Mouse (Mus musculus) frontal cortex, postnatal 14 days (tissue): ENCODE measurements around the gene 1110051M20Rik.

Source experiments
- DNase-seq, 2 experiments: peaks; one replicate each; pipeline ENCODE4 v3.0.0; 2022; ENCODE audit warnings: low spot score in 2 of 2

1110051M20Rik gene

GRCm38 (mm10) chr2:91421641-91422040, 22.9 kb downstream of the 1110051M20Rik start:
- no peak for DNase-seq

- no peak for DNase-seq
Observed at GRCm38 (mm10) chr2:91413811-91414210, 30.7 kb downstream of the 1110051M20Rik start.

- DNase-seq = no peak
Observed at GRCm38 (mm10) chr2:91412361-91412760, 32.1 kb downstream of the 1110051M20Rik start.

GRCm38 (mm10) chr2:91411473-91411872, 33.0 kb downstream of the 1110051M20Rik start:
- no peak for DNase-seq

GRCm38 (mm10) chr2:91408031-91408430, 36.5 kb downstream of the 1110051M20Rik start:
- no peak for DNase-seq

GRCm38 (mm10) chr2:91405071-91405470, 39.4 kb downstream of the 1110051M20Rik start:
- no peak for DNase-seq

- no peak for DNase-seq
Observed at GRCm38 (mm10) chr2:91399727-91400126, 44.8 kb downstream of the 1110051M20Rik start.

- DNase-seq = no peak
Observed at GRCm38 (mm10) chr2:91399168-91399567, 45.3 kb downstream of the 1110051M20Rik start.

GRCm38 (mm10) chr2:91394078-91394477, 50.4 kb downstream of the 1110051M20Rik start:
- no peak for DNase-seq

- no peak for DNase-seq
Observed at GRCm38 (mm10) chr2:91388738-91389137, 55.8 kb downstream of the 1110051M20Rik start.

GRCm38 (mm10) chr2:91388281-91388680, 56.2 kb downstream of the 1110051M20Rik start:
- DNase-seq = no peak

GRCm38 (mm10) chr2:91387287-91387958, 57.1 kb downstream of the 1110051M20Rik start:
- no peak for DNase-seq

GRCm38 (mm10) chr2:91386547-91387286, 57.8 kb downstream of the 1110051M20Rik start:
- DNase-seq = no peak

- no peak for DNase-seq
Observed at GRCm38 (mm10) chr2:91383294-91383693, 61.2 kb downstream of the 1110051M20Rik start.

GRCm38 (mm10) chr2:91377038-91377437, 67.5 kb downstream of the 1110051M20Rik start:
- DNase-seq = no peak

GRCm38 (mm10) chr2:91370314-91370713, 74.2 kb downstream of the 1110051M20Rik start:
- DNase-seq = no peak

- no peak for DNase-seq
Observed at GRCm38 (mm10) chr2:91363272-91363671, 81.2 kb downstream of the 1110051M20Rik start.

GRCm38 (mm10) chr2:91361068-91361528, 83.4 kb downstream of the 1110051M20Rik start:
- no peak for DNase-seq

GRCm38 (mm10) chr2:91355767-91356166, 88.7 kb downstream of the 1110051M20Rik start:
- no peak for DNase-seq

- DNase-seq = no peak
Observed at GRCm38 (mm10) chr2:91354727-91355403, 89.6 kb downstream of the 1110051M20Rik start.

- no peak for DNase-seq
Observed at GRCm38 (mm10) chr2:91353854-91354253, 90.7 kb downstream of the 1110051M20Rik start.

- no peak for DNase-seq
Observed at GRCm38 (mm10) chr2:91351841-91352240, 92.7 kb downstream of the 1110051M20Rik start.
